Mouse (Mus musculus) thymus, postnatal 14 days (tissue): ENCODE measurements around the gene Prcd.

Source experiments
- DNase-seq: peaks from one replicate; pipeline ENCODE4 v3.0.0; 2021

Gene Prcd

GRCm38 (mm10) chr11:116694250-116695193 lies 41.2 kb downstream of the Prcd start:
- no peak for DNase-seq

GRCm38 (mm10) chr11:116695194-116695880 lies 42.0 kb downstream of the Prcd start:
- no peak for DNase-seq

- no peak for DNase-seq
Observed at GRCm38 (mm10) chr11:116696426-116696825, 43.1 kb downstream of the Prcd start.

- DNase-seq = no peak
Observed at GRCm38 (mm10) chr11:116697521-116697920, 44.2 kb downstream of the Prcd start.

GRCm38 (mm10) chr11:116701377-116701841 lies 48.1 kb downstream of the Prcd start:
- no peak for DNase-seq

- no peak for DNase-seq
Observed at GRCm38 (mm10) chr11:116704336-116705035, 51.2 kb downstream of the Prcd start.

GRCm38 (mm10) chr11:116705204-116705608 lies 51.9 kb downstream of the Prcd start:
- no peak for DNase-seq

- DNase-seq = no peak
Observed at GRCm38 (mm10) chr11:116706363-116706762, 53.0 kb downstream of the Prcd start.

GRCm38 (mm10) chr11:116710171-116710570 lies 56.8 kb downstream of the Prcd start:
- no peak for DNase-seq

GRCm38 (mm10) chr11:116710793-116711192 lies 57.5 kb downstream of the Prcd start:
- no peak for DNase-seq

- no peak for DNase-seq
Observed at GRCm38 (mm10) chr11:116714052-116714451, 60.7 kb downstream of the Prcd start.
